Mouse (Mus musculus) natural killer cell, adult 2 months (primary cell): Measurements from ENCODE around the gene Sik1.

Experiments used
- DNase-seq, 2 experiments: peaks; one replicate each; pipeline ENCODE4 v3.0.0; 2022; ENCODE audit warnings: low spot score in 2 of 2

Sik1 gene

DNA sequence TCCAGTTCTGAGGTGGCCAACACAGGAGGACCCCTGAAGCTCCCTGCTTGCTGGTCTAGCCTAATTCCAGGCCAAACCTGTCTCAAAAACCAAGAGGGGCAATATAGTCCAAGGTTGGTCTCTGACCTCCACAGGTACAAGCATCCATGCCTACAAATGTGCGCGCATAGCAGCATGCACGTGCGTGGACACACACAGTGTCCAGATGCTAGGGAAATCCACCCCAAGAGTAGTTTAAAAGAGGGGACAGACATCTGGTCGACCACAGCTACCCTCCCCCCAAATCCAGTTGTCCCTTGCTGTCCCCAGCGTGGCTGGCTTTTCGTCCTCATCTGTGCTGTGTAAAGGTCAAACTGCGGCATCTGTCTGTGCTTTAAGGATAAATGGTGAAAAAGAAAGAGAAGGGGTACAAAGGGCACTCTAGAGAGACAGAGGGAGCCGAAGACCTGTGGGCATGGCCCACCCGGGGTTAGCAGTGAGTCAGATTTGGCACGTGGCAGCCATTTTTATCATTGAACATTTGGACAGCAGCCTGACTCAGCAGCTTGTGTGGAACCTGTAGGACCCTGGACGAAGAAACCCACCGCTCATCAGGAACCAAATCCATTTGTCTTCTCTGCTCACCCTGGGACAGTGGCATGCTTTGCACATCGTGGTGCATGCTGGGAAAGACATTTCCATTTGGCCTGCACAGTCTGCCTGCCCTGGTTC is 23.6 kb downstream of the Sik1 start:
- DNase-seq, result no peak

DNA sequence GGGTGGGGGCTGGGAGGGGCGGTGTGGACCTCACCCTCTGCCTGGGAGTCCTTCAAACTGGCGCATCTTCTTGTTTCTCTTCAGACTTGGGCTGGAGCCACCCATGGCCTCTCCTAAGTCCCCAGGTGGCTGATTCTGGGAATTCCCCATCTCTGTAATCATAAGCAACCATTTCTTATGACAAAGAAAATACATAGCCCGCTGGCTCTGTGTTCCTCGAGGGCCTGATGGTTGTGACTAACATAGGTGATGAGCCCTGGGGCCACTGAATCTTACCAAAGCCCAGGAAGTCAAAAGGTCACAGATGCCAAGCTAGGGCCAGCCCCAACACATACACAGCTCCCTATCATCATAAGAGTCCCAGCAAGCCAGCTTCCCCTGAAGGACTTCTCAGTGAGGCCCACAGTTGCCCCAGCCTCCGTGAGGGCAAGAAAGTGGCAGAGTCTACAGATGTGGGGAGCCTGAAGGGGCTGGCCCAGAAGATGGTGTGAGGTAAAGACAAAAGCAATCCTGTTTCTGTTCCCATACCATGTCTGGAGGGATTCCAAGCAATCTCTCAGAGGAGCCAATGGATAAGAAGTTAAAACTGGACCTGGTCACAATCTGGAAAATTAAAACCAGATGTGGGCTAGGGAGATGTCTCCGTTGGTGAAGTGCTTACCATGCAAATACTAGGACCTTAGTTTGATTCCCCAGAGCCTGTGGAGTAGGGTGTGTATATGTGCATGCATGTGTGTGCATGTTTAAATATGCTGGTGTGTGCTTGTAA is 24.3 kb downstream of the Sik1 start:
- peak; percentile 42 to 45 for DNase-seq

DNA sequence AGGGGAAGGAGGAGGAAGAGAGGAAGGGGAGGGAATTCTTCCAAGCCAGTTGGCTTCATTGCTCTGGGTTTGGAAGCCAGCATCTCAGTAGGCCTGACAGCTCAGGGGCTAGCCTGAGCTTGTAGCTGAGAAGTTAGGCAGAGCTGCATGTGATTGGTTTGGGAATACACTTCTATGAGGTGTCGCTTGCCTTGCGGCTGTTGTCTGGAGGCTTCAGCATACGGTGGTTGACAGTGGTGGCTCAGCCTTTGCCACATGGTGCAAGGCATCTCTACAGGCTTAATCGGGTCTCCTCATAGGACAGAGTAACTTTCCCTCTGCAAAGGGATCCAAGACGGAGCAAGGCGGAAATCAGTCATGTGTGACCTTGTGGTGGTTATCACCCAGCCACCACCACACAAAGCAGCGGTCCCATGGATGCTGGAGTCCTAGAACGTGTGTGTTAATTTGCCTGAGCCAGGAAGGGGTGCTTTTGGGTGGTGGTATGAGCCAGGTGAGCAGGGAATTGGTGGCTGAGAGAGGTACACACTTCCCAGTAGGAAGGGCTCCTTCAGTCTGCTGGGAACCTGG is 25.0 kb downstream of the Sik1 start:
- DNase-seq, result no peak

DNA sequence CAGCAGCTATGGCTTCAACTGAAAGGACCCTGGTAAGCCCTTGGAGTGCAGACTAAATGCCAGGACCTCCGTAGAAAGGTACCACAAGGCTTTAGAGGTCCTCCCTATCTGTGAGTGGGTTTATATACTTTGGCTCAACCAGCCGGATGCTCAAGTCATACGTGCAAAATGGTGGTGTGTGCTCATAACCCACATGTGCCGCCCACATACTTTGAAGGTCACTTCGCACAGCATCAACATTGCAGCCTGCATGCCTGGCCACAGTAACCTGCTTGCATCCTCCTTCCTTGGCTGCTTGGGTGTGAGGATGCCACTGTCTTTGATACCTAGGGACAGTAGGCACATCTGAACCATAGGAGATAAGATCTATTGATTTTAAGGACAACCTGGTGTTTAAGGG is 26.7 kb downstream of the Sik1 start:
- DNase-seq, result peak in 1 of 2 experiments; percentile 59

DNA sequence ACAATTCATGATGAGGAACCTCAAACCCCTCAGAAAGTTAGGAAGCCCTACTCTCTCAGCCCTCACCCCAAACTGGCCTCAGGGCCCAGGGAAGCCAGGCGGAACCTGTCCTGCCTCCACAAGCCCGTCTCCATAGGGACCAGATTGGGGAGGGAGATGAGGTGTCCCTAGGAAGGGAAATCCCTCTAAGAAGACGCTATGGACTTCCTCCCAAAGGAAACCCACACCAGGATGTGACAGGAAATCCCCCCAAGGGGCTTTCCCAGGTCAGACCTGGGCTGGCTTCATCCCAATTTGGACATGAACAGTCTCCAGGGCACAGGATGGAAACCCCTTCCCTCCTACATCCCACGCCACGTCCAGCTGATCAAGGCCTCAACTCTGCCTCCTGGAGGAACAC is 27.5 kb downstream of the Sik1 start:
- no peak for DNase-seq

DNA sequence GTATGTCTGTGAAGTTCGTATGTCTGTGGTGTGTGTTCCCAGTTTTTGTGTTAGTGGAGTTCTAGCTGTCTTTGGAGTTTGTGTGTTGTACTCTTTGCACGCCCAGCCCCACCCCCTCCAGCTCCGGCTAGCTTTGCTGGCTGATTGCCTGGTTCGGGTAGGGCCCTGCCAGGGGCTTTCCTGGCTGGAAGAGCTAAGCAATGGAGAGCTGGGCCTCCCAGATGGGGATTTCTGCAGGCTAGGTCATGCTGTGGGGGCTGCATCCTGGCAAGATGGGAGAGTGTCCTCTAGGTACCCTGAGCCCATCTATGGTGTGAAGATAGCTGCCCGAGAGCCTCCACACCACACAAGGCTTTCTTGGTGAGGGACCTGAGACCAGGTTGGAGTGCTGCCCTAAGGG is 28.4 kb downstream of the Sik1 start:
- DNase-seq, result no peak

DNA sequence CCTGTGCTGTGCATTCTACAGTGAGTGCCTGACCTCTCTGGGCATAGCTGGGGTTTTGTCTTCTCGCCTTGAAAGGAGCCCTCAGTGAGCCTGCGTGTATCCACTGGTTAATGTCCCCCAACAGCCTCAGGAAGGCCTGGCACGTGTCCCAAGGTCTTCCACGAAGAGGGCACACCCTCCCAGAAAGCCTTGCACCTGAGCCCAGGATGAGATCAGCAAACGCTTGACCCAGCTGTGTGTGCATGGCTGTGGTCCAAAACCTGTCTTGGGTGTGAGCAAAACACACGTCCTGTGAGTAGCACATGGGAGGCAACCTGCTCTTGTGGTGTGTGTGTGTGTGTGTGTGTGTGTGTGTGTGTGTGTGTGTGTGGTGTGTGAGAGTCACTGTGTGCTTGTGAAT is 28.9 kb downstream of the Sik1 start:
- peak in 1 of 2 experiments; percentile 35 for DNase-seq

DNA sequence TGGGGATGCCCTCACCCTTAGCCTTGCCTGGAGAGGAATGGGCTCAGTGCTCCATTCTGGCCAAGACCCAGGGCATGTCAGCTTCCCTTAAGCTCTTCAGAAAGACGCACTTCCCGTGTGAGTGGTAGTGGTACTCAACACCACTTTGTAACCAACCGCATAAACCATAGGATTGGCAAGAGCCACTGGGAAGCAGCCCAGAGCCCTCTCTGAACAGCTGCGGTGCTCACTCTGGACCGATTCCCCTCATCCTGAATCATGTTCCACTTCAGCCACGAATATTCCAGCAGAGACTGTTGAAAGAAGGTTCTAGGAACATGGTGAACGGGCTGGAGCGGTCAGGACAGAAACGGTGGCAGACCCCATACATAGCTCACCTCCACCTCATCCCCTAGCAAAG is 29.9 kb downstream of the Sik1 start:
- no peak for DNase-seq

DNA sequence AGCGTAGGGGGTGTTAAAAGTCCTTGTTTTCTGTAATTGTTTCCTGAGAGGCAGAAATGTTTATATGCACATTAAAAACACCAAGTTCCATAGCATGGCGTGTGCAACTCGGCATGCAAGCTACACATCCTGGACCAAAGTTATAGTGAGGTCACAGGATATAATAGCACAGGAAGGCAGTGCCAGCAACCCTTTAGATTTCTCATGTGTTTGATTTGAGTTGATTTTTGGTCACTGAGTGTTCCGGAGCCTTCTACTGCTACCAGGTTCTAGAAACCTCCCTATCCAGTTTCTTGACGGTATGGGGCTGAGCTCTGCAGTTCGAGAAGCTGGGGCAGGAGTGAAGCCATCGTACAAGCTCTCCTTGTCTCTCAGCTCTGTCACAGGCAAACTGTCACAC is 30.8 kb downstream of the Sik1 start:
- no peak for DNase-seq

DNA sequence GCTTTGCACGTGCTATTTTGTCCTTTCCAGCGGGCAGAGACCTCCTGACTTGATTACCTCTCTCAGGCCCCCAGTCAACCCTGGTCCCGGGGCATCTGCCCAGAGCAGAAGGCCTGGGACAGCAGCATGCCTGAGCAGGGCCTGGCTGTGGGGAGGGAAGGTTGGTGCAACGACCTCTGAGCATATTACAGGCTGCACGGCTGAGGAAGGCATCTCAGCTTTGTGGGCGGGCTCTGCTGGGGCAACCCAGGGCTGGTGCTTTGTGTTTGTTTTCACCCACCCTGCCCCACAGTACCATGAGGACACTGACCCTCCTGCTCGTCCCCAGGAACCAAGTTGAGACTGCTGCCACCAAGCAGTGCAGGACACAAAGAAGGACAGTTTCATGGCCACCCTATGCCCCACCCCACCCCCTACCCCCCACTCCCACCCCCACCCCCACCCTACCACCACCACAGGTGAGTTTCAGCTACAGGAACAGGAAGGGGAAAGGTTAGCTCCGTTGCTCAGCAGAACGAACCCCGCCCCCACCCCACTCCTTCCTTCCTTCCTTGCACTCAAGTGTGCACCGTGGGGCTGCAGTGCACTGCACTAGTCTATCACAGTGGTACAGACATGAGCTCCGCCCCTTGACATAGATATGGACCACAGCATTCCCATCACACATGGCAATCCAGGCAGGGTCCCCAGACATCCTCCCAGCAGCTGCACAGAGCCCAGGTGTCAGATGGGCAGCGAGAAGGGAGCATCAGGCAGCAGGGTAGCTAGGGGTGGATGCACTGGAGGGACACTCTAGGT is 34.3 kb downstream of the Sik1 start:
- DNase-seq, result peak in 1 of 2 experiments; percentile 27

DNA sequence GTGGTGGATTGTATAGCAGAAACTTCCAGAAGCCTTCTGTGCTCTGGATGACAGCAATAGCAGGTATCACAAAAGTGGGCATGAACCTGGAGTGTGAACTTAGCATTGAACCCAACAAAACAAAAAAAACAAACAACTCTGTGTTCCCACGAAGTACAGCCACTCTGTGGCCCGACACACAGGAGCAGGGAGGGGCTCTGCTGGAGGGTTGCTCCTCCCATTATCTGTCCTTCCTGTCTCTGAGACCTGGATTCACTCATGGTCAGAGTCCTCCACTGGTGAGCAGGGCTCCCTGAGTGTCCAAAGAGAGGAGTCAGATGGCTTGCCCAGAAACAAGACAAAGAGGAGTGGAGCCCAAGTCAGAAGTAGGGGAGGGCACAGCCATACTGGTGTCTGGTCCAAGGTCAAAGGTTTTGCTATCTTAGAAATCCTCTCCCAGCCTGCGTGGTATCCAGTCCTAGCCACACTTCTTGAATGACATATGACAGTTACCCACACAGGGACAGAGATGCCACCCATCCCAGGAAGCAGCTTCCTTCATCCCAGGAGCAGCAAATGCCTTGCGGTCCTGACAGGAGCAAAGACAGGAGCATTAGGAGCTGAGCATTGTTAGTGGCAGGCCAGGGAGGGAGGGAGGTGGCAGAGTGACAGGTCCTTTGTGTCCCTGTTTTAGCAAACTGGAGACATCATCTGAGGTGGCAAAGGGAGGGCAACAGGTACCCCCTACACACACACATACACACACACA is 35.3 kb downstream of the Sik1 start:
- DNase-seq, result no peak

DNA sequence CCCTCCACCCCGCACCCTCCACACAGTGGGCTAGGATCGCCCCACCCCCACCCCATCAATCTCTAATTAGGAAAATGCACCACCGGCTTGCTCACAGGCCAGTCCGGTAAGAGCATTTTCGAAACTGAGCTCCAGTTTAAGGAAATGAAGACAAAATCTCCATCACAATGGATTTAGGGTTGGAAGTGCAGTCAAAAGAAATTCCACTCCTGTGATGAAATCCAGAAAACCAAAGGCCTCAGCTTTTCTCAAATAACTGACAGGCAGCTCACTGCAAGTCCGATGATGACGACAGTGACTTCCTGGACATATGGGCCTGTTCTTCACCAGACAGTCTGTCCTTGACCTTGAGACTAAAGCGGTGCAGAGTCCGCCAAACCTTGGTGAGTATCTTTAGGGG is 36.2 kb downstream of the Sik1 start:
- no peak for DNase-seq

DNA sequence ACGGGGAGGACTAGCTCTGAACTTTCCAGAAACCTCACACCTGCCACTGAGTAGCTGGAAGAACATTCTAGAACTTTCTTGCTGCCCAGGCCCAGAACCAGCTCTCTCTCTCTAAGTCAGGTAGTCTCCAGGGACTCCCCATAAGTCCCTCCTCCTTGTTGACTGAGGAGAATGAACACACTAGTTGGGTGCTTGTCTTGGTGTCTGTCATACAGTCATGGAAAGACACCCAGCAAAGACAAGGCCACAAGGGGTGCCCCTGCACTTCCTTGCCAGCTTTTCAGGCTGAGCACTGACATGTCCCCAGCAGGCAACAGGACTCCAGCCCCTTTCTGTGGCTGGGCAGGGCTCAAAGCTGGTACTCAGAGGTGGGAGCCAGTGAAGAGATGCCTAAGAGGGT is 37.8 kb downstream of the Sik1 start:
- DNase-seq, result no peak

DNA sequence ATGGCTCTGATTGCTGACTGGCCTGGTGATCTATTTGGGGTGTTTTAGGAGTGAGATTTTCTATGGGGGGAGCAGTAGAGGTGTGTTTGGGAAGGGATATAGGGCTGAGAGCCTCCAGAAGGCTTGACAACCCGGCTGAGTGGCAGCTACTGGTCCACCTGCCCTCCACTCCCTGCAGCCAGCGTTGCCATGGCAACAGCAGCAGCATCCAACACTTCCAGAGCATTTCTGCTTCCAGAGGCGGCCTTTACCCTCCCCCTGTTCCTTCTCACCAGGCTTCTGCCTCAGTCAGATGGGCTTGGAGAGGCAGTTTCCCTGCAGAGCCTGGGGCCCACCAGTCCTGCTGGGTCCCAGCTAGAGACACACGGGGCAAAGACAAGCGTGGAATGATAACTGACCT is 38.4 kb downstream of the Sik1 start:
- no peak for DNase-seq

DNA sequence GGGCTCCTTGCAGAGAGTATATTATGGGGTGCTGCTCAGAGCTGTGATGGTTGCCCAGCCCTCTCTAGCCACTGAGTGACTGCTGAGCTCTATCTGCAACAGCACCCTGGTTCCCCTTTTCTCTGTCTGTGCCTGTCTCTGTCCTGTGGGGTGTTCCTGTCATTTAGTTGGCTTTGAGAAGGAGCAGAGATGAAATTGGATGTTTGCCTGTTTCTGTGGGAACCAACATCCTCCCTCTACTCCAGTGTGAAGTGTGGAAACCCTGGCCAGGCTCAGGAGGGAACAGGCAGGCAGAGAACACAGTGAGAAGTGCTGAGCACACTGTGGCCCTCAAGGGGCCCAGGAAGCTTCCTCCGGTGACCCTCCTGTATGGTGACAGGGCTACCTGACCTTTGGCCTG is 40.8 kb downstream of the Sik1 start:
- DNase-seq, result no peak

DNA sequence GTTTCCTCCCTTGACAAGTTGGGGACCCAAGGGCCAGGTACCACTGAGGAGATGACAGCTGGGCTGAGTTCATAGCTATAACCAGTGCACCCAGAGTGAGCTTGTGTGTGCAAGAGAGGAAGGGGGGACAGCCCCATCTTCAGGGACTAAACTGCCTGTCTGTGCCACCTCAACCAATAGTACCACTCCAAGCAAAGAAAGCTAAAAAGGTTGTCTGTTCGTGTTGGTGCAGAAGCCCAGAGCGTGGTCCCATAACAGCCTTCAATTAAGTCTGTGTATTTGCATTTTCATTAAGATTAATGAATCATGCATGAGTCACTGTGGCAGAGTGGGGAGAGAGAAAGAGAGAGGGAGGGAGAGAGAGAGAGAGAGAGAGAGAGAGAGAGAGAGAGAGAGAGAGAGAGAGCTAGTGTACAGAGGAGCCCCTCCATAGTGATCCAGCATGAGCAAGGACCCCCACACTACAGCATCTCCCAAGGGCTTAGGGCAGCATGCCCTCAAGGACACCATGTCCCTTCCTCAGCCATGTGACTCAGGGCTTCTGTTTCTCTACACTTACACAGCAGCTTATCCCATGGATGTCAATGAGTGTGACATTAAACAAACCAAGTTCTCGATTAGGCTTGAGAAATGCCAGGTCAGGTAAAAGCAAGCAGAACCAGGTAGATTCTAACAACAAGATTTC is 41.5 kb downstream of the Sik1 start:
- DNase-seq, result no peak

DNA sequence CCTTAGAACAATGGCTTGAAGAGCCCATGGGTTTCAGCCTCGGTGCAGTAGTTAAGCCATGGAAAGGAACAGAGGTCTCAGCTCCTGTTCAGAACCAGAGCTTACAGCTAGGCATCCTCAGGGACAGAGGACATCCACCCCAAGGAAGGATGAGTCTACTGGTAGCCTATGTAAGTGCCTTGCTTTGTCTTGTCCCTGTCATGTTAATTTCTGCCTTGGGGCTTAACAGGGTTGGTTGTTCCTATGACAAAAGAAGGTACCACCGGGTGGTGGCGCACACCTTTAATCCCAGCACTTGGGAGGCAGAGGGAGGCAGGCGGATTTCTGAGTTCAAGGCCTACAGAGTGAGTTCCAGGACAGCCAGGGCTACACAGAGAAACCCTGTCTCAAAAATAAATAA is 44.3 kb downstream of the Sik1 start:
- no peak for DNase-seq

DNA sequence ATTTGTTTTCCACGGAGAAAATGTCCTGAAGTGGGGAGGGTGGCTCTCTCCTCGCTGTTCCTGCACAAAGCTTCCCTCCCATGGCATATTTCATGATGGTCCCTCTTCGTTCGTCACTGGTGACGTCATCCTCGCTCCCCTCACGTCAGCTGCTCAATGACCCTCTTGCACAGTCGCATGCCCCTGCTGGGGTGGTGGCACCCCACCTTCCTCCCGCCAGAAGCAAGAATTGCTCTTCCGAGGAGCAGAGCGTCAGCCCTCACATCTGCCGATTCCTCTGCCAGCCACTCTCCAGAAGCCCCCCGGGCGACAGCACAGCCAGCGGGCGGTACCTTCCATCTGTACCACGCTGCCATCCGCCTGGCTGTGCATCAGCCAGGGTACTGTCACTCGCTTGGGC is 45.7 kb downstream of the Sik1 start:
- DNase-seq, result no peak

DNA sequence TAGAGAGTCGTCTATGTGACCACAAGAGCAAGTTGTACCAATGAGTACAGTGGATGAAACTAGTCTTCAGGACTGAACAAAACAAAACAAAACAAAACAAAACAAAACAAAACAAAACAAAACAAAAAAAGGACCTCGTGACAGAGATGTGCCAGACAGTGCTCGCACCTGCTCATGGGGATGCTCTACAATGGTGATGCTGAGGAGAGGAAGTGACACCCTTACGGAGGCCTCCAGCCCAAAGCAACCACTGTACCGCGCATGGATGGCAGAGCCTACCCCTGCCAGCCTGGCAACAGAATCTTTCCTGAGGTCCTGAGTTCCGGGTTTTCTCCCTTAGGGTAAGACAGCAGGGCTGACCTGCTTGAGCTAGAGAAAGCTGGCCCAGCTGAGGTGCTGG is 46.5 kb downstream of the Sik1 start:
- DNase-seq, result peak in 1 of 2 experiments; percentile 53

DNA sequence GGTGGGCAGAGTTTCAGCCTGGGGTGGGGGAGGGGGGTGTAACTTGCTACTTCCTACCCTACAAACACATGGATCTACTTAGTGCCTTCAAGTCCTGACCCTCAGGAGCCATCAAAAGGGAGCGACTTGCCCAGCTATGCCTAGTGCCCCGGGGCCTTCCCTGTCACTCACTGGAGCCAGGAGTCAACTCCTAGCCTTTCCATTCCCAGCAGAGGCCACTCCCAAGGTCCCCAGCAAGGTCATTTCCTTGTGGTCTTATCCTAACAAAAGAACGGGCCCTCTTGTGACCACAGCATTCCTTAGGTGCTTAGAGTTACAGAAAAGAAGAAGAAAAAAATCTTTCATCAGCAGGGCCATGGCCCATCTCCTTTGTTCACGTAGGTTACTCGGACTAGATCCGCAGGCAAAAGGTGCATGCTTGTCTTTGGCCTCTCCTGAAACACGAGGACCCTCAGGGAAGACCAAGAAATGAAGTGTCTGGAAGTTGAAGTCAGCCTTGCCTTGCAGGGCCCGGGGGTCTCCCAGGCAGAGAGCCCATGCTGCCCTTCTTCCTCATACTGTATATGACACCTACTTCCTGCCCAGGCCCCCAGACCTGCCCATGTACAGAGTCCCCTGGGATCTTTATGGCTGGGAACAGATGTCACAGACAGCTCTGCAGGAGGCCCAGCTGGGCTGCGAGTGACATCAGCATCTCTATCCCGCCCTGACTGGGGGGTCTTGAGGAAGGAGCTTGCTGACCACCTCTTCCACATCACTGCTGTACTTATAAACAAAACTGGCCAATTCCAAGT is 47.3 kb downstream of the Sik1 start:
- DNase-seq, result peak in 1 of 2 experiments; percentile 43
